Mouse (Mus musculus) monocyte, adult 5-6 weeks (primary cell): ENCODE data around the gene Zfp955b. TPM values are rescaled to one million over a fixed set of nuclear protein-coding genes. Genes with fewer than 3 reads are reported as not detected.
"Not testable (repeated sequence)": the region's sequence is repeated elsewhere in the genome, so short reads cannot be mapped to it uniquely, and the experiment has no call there.

Experiments
- ATAC-seq: fragments of 153-309, 156-312 bp; replicated peaks from 2 replicates; pipeline ENCODE4 v1.8.0; 2017; ENCODE audit warnings: mild to moderate bottlenecking; ENCODE audit not compliant: low TSS enrichment, insufficient number of reproducible peaks, severe bottlenecking, poor library complexity, low FRiP score
- total RNA-seq: library from RNA; stranded (forward); fragments of 200-1000, 200-491, 200-594 nt; gene quantifications from 3 replicates; pipeline ENCODE4 v1.2.3, GENCODE M21; 2017

The Zfp955b gene
- 4.2 to 10.9 TPM (median 6.7 TPM) in 3 replicates for total RNA-seq

- peak; percentile 100 for ATAC-seq
These were observed at the start of gene Zfp955b for GRCm38 (mm10) chr17:33289039-33289875. TSS of gene Zfp955b (plus strand) at chr17:33289544.

DNA sequence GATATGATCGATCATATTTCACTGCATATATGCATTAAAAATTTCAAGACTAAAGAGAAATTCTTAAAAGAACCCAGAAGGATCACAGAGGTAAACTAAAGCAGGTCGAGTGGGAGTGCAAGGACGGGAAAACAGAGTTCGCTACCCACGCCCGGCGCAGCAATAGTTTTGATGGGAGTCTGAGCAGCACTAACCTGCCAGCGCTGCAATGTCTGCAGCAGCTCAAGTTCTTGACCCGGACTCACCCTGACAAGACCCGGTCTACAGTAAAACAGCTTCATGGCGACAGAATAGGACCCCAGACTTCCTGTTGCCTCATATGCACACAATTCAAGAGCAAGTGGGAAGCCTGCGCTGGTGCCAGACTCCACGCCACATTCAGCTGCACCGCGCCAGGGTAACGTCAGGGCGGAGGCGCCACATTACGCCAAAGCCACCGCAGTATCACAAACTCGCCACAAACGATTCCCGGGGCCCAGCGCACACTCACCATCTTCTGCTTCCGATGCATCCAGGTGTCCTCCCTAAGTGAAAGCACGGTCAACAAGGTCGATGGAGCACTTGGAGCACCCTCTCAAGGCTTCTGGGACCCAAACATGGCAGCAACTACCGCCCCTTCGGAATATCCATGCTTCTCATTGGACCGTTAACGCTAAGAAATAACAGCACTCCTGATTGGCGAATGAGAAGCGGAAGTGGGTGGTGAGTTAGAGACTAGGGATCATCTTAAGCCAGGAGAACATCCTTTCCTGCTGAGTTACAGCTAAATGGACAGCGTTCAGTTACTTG is 34.6 kb upstream of the Zfp955b start, which contains the start of gene Zfp955a:
Gene Zfp955a, minus strand, starts transcription at position 616 of the 789 bp plus-strand sequence.
- ATAC-seq: peak; percentile 100

GRCm38 (mm10) chr17:33255319-33255657 is 34.1 kb upstream of the Zfp955b start:
- ATAC-seq: not testable (repeated sequence)

DNA sequence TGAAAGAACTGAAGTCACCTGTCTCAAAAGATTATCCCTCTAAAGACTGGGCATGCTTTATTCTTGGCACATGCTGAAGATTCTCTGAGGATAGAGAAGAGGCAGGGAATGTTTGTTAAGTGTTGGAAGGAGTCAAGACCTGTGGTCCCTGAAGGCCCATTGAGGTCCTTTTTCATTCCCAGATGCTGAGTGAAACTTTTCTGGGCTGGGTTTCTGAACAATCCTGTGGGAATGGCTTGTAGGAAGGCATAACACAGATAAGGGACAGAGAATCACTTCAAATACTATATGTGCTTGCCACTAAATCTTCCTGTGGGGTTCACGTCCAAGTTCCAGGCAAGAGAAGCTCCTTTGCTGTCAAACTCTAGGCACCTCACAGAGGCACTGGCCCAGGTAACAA is 25.0 kb upstream of the Zfp955b start, which contains the start of gene Olfr63:
Gene Olfr63, plus strand, starts transcription at position 301 of the 400 bp plus-strand sequence.
- ATAC-seq: no peak

- no peak for ATAC-seq
These were observed 20.4 kb upstream of the Zfp955b start for GRCm38 (mm10) chr17:33268907-33269306.

DNA sequence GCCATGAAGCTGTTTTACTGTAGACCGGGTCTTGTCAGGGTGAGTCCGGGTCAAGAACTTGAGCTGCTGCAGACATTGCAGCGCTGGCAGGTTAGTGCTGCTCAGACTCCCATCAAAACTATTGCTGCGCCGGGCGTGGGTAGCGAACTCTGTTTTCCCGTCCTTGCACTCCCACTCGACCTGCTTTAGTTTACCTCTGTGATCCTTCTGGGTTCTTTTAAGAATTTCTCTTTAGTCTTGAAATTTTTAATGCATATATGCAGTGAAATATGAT is 469 bp downstream of the Zfp955b start:
- not testable (repeated sequence) for ATAC-seq

DNA sequence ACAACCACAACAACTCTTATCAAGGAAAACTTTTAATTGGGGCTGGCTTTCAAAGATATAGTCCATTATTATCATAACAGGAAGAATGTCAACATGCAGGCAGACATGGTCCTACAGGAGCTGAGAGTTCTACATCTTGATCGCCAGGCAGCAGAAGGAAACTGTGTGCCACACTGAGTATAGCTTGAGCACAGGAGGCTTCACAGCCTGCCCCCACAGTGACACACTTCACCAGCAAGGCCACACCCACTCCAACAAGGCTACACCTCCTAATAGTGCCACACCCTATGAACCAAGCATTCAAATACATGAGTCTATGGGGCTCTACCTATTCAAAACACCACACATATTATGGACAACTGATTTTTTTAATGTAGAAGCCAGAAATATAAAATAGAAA is 63.6 kb downstream of the Zfp955b start:
- no peak for ATAC-seq

Other genes starting within 250 kb of the Zfp955b start
- not detected in 3 replicates for gene 4921501E09Rik, start 221.5 kb upstream of the Zfp955b start, total RNA-seq
- 3.7 to 8.6 TPM (median 5.7 TPM) in 3 replicates for gene Zfp563, start 200.2 kb upstream of the Zfp955b start, total RNA-seq
- gene Morc2b, start 149.9 kb upstream of the Zfp955b start, total RNA-seq: not detected in 3 replicates
- gene Olfr55, start 121.1 kb upstream of the Zfp955b start, total RNA-seq: not detected in 3 replicates
- gene Olfr239, start 98.2 kb upstream of the Zfp955b start, total RNA-seq: not detected in 3 replicates
- gene Olfr1564, start 67.9 kb upstream of the Zfp955b start, total RNA-seq: not detected in 3 replicates
- gene Zfp955a, start 34.4 kb upstream of the Zfp955b start, total RNA-seq: 11.0 to 16.6 TPM (median 14.2 TPM) in 3 replicates
- gene Olfr63, start 24.9 kb upstream of the Zfp955b start, total RNA-seq: not detected in 3 replicates
- gene Zfp81, start 69.3 kb downstream of the Zfp955b start, total RNA-seq: 9.0 to 12.1 TPM (median 10.7 TPM) in 3 replicates
- gene Zfp101, start 105.1 kb downstream of the Zfp955b start, total RNA-seq: 8.7 to 17.7 TPM (median 10.2 TPM) in 3 replicates
- 1.2 TPM in 1 of 3 replicates, not detected in the others for gene Actl9, start 143.4 kb downstream of the Zfp955b start, total RNA-seq
- gene Adamts10, start 234.7 kb downstream of the Zfp955b start, total RNA-seq: 71.1 to 159 TPM (median 83.0 TPM) in 3 replicates